Mouse (Mus musculus): ENCODE results near the gene Tex2. TPM values are rescaled to one million over a fixed set of nuclear protein-coding genes. Genes with fewer than 3 reads are reported as not detected.
"Not testable (repeated sequence)": the region's sequence is repeated elsewhere in the genome, so short reads cannot be mapped to it uniquely, and the experiment has no call there.

The Tex2 gene
- polyA plus RNA-seq, 1 experiment, result 12.3 TPM

DNA sequence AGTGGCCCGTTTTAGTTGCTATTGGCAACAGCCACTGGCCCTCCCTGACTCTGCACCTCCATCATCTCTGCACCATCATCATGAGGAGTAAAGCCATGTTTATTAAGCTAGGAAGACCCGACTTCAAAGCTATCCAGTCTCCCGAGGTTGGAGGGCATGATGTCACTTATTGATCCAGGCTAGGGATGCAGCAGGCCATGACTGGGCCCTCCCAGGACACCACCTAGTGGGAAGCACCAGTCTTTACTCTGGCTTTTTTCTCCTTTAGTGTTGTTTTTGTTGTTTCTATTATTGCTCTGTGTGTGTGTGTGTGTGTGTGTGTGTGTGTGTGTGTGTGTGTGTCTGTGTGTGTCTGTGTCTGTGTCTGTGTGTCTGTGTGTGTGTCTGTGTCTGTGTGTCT is 12.4 kb upstream of the Tex2 start:
- no peak for DNase-seq (ENCODE audit: low read depth, low spot score)

DNA sequence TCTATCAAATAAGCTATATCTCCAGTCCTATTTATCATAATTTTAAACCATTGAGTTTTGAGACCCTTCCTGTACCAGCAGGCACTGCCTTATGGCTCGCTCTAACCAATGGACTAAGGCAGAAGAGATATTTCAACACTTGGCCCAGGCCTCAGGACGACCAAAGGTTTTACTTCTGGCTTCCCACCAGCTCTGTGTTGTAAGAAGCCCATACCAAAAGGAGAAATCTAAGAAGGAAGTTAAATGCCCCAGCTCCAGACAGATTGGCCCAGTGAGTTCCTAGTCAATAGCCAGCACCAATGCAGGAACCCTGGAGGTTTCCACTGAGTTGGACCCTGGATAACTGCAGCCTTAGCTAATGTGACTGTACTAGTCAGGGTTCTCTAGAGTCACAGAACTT is 10.4 kb upstream of the Tex2 start:
- no peak for DNase-seq (ENCODE audit: low read depth, low spot score)
- 83% methylated on average over 2 of the region's 2 CpGs for WGBS

More for the DNA sequence above, 12.4 kb upstream of the Tex2 start:
- 36% methylated on average over 3 of the region's 3 CpGs for WGBS

- 75% methylated on average over 8 of the region's 8 CpGs for WGBS
- DNase-seq (ENCODE audit: low read depth, low spot score), result no peak
Observed at GRCm38 (mm10) chr11:106622056-106622455, 8.8 kb upstream of the Tex2 start.

DNA sequence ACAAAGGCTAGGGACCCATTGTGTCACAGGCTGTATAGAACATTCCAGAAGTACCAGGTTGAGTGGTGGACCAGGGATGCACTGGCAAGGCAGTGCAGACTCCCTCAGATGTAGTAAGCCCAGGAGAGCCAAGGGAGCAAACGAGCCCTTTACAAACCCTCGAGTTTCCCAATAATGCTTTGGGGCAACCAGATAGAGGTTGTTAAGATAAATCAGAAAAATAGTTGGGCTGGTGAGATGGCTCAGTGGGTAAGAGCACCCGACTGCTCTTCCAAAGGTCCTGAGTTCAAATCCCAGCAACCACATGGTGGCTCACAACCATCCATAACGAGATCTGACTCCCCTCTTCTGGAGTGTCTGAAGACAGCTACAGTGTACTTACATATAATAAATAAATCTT is 5.5 kb upstream of the Tex2 start:
- 92% methylated on average over 4 of the region's 4 CpGs for WGBS
- DNase-seq (ENCODE audit: low read depth, low spot score), result not testable (repeated sequence)

- 59% methylated on average over 13 of the region's 13 CpGs for WGBS
- no peak for DNase-seq (ENCODE audit: low read depth, low spot score)
Observed at GRCm38 (mm10) chr11:106617821-106618580, 4.8 kb upstream of the Tex2 start.

GRCm38 (mm10) chr11:106615561-106615960 is 2.3 kb upstream of the Tex2 start:
- WGBS, result 71% methylated on average over 4 of the region's 4 CpGs
- no peak for DNase-seq (ENCODE audit: low read depth, low spot score)

DNA sequence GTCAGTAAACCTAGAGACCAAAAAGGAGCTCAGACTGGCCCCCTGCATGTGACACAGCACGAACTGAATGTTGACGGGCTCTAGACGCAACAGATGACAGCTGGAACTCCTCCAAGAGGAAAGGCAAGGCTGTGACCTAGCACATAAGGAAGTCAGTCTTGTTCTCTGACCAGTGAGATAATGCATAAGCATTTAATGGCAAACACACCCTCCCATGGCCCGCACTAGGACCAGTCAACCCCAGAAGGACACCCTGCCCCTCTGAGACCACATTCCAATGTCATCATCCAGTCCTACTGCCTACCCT is 1.1 kb upstream of the Tex2 start:
- DNase-seq (ENCODE audit: low read depth, low spot score), result peak; percentile 83
- 16% methylated on average over 4 of the region's 4 CpGs for WGBS

- DNase-seq (ENCODE audit: low read depth, low spot score), result no peak
- WGBS, result 41% methylated on average over 15 of the region's 15 CpGs
Observed at GRCm38 (mm10) chr11:106613638-106614338, 565 bp upstream of the Tex2 start.

DNA sequence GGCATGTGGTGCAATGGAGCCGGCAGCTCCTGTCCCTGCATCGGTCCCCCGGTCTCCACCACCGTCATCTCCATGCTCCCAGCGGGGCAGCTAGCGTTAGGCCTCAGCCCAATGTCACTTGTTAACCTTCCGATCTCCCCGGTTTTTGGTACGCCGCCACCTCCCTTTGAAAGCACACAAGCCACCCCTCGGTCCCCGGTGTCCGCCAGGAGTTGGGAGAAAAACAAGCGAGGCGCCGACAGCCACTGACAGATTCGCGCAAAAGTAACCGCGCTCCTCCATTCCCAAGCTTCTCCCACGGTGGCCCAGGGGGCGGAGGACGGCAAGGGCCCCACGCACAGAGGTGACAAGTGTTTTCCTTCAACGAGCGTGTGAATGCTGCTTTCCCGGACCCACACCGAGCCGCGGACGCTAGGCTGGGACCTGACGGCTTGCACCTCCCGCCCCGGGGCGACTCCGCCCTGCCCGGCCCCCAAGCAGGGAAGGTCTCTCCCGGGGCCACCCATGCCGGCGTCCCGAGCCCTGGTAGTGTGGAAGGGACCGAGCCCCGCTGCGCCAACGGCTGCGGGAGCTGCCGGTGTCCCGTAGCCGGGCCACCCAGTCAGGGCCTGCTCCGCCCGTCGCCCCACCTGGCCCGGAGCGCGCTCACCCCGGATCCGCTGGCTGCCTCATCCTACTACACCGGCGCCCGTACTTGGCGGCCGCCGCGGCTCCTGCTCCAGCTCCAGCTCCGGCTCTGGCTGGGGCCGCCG is 838 bp downstream of the Tex2 start:
- DNase-seq (ENCODE audit: low read depth, low spot score), result no peak
- under 1% methylated on average over 60 of the region's 67 CpGs for WGBS

DNA sequence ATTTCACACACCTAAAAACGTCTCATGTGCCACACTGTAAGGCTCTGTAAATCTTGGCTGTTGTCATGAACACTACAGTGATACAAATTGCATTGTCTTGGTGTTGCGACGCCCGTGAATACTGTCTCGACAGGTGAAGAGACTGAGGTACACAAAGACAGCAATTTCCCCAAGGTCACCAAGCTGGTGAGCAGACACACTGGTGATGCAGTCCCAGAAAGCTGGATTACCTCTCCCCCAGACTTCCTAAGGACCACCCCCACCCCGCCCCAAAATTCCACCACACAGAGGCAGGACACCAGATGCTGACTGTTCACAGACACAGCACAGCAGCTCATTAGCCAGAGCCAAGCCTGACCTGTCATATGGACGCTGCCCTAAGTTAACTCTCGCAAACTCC is 3.5 kb downstream of the Tex2 start:
- 83% methylated on average over 8 of the region's 8 CpGs for WGBS
- no peak for DNase-seq (ENCODE audit: low read depth, low spot score)

GRCm38 (mm10) chr11:106607316-106607715 is 5.9 kb downstream of the Tex2 start:
- WGBS, result 78% methylated on average over 6 of the region's 6 CpGs
- no peak for DNase-seq (ENCODE audit: low read depth, low spot score)

DNA sequence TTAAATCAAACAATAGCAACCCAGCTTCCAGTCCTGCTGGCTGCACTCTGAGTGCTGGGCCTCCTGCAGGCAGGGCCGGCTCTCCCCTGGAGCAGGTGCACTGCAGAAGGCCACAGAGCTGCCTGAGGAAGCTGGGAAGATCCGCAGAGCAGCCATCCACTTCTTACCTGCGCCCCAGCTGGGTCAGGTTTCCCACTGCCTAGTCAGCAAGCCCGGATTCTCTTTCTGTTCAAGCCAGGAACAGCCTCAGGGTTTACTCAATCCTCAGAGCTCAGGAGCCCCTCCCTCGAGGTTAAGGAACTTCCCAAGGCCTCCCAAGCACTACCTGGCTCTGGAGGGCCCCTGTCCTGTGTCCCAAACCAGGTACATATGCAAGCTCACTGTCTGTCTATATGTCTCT is 7.2 kb downstream of the Tex2 start:
- 54% methylated on average over 5 of the region's 5 CpGs for WGBS
- no peak for DNase-seq (ENCODE audit: low read depth, low spot score)

- no peak for DNase-seq (ENCODE audit: low read depth, low spot score)
- 68% methylated on average over 11 of the region's 11 CpGs for WGBS
Observed at GRCm38 (mm10) chr11:106603230-106603629, 10.0 kb downstream of the Tex2 start.

DNA sequence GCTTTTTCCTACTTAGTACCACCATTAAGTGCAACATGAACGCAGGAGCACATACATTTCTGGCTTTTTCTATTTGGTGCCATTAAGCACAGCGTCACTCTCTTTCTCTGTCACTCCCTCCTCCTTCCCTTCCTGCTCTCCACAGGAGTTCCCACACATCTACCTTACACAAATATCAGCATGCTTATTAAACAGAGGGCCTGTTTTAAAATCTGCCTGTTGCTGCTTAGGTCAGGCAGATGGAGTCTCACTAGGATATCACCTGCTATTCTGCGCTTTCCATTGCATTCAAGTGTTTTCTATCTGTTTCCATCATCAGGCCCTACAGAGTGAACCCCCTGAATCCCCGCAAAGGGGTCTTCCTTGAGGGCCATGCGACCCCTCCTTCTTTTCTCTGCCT is 13.1 kb downstream of the Tex2 start:
- WGBS, result 90% methylated on average over 5 of the region's 5 CpGs
- no peak for DNase-seq (ENCODE audit: low read depth, low spot score)

GRCm38 (mm10) chr11:106599345-106599744 is 13.9 kb downstream of the Tex2 start:
- no peak for DNase-seq (ENCODE audit: low read depth, low spot score)
- WGBS, result 83% methylated on average over 7 of the region's 7 CpGs

DNA sequence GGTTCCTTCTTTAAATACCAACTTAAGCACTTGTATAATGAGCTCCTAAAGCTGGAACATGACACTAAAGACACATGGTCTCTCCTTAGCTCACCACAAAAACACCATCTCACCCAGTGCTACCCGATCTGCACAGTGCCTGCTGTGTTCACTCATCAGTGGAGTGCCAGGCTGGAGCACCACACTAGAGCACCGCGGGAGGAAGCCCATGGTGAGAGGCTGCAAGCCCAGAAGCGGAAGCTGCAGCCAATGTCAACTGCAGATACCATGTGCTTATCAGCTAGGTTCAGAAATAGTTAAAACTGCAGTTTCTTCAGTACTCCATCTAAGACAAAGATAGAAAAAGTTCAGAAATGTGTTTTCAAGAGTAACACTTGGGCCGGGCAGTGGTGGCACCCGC is 14.9 kb downstream of the Tex2 start:
- DNase-seq (ENCODE audit: low read depth, low spot score), result no peak
- 87% methylated on average over 6 of the region's 6 CpGs for WGBS

DNA sequence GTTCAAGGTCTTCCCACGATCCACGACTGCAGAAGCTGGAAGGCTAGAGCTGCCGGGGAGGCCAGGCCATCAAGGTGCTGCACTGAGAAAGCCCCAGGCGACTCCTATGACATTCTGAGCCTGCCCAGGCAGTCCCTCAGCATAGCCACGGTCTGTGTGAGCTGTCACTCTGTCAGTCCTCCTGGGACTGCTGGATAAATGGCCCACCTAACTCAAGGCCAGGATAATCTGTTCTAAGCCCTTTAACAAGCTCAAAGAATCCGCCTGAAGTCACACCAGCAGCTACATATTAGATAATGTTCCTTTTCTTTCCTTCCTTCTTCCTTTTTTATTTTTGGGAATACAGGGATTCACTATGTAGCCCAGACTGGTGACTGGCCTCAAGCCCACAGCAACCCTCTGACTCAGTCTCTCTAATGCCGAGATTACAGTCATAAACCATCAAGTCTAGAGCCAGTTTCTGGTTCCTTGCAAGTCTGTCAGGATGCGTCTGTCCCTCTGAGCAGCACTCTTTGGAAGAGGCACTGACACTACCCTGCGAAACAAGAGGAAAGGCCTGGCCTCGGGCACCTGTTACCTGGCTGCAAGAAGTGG is 15.4 kb downstream of the Tex2 start:
- WGBS, result 78% methylated on average over 10 of the region's 10 CpGs
- DNase-seq (ENCODE audit: low read depth, low spot score), result no peak

GRCm38 (mm10) chr11:106591183-106591582 is 22.0 kb downstream of the Tex2 start:
- no peak for DNase-seq (ENCODE audit: low read depth, low spot score)
- 94% methylated on average over 11 of the region's 11 CpGs for WGBS

DNA sequence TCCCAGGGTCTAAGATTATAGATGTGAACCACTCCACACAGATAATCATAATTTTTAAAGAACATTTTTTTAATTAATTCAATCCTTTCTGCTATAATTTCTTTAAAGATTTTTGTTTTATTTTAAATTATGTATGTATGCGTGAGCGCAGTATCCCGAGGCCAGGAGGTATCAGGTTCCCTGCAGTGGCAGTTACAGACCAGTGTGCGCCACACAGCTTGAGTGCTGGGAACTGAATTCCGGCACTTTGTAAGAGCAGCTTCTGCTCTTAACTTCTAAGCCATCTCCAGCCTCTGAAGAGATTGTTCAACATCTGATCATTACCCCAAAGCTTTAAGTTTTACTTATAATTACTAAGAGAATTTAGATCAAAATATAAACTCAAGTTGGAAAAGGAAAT is 23.1 kb downstream of the Tex2 start:
- 88% methylated on average over 5 of the region's 5 CpGs for whole genome bisulfite sequencing

DNA sequence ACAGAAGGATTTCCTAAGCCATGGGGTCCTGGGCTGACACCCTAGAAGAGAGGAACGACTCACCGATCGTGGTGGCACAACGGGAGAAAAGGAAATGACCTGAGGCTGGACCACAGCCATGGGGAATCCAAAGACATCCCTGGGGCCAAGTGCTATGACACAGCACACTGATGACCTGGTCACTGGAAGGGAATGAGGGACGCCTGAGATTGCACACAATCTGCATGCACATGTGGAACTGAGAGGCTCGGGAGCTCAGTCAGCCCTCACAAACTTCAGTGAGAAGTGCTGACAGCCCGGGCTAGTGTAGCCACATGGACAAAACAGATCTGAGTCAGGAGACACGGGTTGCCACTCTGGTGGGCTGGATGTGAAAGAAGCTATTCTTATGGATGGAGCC is 24.4 kb downstream of the Tex2 start:
- no peak for DNase-seq (ENCODE audit: low read depth, low spot score)
- WGBS, result 58% methylated on average over 8 of the region's 8 CpGs

More for the DNA sequence above, 23.1 kb downstream of the Tex2 start:
- DNase-seq (ENCODE audit: low read depth, low spot score), result no peak
